Mouse (Mus musculus) retina, postnatal 1 day (tissue): Measurements from ENCODE around the gene Nxf3.

ENCODE experiments used
- DNase-seq: peaks from one replicate; pipeline ENCODE4 v3.0.0-alpha.2; 2012

The Nxf3 gene

DNA sequence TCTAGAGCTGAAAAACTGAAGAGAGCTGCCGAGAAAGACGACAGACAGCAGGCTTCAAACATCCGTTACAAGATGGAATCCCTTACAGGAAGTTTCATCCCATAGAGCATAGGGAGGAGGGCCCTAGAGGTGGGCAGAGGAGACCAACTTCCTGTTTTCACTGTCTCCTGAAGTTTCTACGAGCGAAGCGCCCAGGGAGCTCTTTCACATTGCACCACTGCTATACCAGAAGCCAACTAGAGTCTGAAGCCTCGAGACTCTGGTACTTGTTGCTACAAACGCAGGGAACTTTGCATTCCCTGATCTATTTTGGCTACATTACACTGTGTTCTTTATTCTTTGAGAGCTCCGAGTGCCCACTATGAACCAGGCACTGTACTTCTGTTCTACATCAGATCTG lies at the start of gene Nxf3:
Gene Nxf3, minus strand, starts transcription at position 101 of the 400 bp plus-strand sequence.
- no peak for DNase-seq

DNA sequence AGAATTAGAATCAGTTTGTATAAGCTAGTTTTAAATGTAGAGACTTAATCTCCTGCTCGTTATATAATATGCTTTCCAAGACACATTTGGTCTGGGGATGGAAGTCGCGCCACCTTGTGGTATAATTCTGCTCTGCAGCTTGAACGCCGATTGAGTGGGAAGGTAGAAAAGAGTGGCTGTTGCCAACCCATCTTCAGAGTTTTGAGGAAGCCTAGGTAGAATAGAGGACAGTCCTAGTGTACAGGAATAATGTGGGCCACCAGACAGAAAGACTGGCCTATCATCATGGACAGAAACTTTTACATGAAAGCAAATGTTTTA lies 42.6 kb upstream of the Nxf3 start:
- peak; percentile 59 for DNase-seq

DNA sequence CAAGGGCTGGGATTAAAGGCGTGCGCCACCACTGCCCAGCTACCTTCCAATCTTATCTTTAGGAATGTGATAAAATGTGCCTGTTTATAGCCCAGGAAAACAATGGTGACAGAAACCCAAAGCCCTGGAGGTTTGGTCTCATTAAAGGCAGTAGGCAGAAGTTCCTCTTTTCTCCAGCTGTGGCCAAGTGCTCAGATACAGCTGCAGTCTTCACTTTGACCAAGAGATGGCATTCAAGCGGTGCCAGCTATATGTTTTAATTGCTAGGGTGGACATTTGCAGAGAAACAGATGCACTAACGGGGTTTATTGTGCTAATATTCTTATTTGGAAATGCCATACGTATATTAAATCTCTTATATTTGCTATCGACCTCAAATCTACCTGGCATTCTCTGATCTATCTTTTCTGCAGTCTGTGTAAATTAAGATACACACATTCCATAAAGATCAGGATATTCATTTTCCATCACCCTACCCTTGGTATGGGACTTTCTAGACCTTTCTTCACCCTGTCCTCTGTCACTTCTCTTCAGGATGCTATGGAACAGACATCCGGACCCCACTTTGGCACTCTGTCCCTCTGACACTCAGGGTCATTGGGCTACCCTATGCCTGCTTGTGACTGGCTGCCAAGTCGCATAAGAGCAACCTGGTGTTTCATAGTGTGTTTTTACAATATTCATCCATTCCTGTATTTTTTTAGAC lies 42.1 kb upstream of the Nxf3 start:
- peak; percentile 14 for DNase-seq

DNA sequence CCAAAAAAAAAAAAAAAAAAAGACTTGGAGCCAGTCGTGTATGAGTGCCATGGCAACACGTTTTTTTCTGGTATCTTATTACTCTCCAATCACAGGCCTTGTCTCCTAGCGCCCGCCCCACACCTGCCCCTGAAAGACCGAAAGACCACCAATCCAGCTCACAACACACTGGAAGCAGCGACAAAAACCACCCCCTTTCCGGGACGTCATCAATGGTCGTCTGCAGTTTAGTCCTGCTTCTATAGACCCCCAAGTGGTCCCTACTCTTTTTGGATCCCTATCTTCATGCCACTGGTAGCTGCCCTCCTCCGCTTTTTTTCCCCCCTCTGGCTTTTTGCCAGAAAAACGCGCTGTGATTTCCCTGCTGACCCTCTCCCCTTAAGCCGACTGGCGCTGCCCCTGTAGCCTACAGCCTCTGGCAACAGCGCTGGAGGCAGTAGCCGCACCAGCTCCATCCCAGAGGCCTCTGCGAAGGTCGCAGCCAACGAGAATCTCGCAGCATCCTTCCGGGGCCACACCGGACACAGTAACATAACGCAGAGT lies 30.4 kb upstream of the Nxf3 start:
- DNase-seq = peak; percentile 90

DNA sequence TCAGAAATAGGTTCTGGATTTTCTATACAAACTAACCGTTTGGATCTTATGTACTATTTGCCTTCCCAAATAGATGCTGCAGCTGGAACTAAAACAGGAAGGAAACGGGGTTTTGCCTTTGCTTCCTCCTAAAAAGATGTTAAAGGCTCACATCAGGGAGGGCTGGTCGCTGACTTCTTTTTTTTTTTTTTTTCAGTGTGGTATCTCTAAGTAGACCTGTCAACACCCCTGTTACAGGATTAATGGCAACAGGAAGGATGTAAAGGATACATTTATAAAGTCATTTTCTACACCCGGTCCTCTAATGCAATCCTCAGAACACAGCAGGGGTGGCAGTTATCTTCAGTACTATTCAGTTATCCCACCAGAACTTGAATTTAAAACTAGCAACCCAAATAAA lies 30.0 kb upstream of the Nxf3 start:
- no peak for DNase-seq

DNA sequence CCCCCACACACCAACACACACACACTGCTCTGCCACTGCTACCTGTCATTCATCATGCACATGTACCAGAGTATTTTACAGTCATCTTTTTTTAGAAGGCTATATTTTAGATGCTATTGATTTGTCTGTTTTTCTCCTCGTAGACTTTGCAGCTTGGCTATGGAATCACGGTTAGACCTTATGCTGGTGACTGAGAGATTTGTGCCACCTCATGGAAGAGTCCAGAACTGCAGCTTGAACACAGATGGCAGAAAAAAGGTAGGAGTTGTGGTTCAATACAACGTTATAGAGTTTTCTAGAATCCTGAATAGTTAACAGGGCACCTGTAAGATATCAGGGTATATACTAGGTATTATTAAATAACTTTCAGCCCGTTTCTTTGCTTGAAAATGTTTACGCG lies 22.9 kb upstream of the Nxf3 start:
- DNase-seq = peak; percentile 65

DNA sequence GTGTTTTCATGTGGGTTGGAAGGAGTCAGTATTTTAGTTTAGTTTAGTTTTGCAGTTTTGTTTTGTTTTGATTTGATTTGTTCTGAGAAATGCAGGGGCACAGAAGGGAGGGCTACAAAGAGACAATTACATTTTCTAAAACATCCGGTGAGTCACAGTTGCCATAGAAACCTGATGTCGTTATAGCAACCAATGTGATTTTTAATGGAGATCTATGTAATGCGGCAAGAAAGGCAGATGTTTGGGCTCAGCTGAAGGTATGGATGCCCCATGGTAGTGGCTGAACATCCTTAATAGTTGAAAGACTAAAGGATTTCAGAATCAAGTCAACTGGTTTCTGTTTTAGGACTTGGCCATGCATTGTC lies 19.7 kb upstream of the Nxf3 start:
- DNase-seq = no peak

DNA sequence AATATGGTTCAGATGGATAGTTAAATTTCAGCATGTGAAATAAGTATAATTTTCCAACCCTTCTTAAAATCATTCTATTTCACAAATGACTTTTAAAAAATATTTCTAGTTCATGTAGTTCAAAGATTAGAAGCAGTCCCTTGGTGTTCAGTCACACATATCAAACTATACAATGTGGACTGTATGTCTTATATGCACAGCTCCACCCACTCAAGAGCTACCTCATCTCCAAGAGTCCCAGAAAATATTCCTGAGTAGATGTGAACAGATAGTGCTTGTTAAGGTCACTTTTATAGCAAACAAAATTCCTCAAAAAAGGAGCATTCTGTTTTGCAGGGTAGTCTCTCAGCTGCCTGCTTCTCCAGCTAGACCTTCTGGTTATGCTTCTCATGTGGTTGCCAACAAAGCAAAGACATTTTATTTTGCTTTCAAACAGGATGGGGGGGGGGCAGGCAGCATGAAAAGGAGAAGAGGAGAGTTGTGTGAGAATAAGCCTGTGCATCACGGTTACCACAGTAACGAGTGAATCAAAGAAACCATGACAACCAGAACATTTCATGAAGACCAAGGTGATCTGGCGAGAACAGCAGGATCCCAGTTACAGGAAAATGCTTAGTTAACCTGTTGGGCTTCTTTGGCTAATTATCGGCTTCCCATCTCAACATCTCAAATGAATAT lies 19.1 kb upstream of the Nxf3 start:
- DNase-seq = no peak

DNA sequence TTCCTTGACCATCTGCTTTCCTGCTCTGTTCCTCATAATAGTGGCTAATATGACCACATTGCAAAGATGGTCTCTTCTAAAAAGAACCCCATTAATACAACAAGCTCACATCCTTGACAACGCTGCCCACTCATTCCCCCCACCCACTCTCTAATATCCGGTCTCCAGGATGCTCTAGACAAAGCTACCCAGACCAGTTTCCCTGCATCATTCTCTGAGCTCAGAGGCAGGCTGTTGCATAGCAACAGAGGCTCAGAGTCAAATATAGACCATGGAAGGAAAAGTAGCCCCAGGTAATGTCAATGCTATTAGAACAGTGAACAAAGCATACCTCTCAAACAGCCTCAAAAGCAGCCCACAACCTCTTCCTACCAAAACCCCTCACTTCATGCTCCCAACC lies 9.4 kb upstream of the Nxf3 start:
- peak; percentile 34 for DNase-seq

DNA sequence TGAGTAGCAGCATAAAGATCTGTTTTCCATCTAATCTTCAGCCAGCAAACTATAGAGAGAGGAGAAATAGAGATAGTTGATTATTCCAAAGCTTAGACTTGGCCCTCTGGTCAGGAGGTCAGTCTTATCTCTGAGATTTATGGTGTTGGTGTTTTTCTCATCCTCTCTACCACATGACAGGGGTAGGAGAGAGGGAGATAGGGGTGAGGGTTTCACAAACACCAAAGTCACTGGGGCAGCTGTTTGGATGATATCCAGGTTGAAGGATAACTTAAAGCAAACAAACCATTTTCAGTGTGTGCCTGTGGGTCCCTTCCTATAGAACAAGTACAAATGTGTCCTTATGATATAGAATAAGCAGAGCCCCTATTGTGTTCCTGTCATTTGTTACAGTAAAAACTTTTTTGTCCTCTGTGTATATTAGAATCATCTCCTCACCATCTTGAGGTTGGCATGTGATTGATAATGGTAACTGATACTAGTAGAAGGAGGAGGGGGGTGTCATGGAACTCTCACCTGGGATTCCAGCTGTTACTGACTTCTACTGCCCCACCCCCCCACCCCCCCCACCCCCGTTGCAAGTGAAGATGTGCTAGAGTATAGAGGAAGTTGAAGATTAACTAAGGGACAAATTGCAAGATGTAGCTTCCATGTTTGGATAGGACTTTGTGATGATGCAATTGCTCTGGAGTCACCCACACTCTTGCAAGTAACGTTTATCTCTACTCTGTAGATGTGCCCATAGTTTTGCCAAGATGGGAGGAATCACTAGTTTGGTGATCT lies 7.6 kb upstream of the Nxf3 start:
- DNase-seq = no peak

DNA sequence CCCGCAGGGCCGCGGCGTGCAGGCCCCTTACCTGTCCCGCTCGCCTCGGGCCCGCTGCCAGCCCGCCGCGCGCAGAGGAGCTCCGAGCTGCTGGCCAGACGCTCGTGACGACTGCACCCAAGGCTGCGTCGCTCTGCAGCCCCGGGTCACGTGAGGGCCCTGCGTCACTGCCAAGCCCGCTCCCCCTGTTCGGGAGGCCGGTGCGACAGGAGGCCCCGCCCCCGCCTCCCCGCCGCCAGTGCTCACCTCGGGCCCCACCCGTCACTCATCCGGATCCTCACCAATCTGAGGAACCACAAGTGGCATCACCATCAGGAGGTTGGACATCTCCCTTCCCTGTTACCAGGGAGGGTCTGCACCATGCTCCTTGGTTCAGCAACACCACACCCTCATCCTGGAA lies 17.0 kb downstream of the Nxf3 start, which contains the start of gene Bex2:
Gene Bex2, minus strand, starts transcription at position 217 of the 400 bp plus-strand sequence.
- DNase-seq = peak; percentile 44

DNA sequence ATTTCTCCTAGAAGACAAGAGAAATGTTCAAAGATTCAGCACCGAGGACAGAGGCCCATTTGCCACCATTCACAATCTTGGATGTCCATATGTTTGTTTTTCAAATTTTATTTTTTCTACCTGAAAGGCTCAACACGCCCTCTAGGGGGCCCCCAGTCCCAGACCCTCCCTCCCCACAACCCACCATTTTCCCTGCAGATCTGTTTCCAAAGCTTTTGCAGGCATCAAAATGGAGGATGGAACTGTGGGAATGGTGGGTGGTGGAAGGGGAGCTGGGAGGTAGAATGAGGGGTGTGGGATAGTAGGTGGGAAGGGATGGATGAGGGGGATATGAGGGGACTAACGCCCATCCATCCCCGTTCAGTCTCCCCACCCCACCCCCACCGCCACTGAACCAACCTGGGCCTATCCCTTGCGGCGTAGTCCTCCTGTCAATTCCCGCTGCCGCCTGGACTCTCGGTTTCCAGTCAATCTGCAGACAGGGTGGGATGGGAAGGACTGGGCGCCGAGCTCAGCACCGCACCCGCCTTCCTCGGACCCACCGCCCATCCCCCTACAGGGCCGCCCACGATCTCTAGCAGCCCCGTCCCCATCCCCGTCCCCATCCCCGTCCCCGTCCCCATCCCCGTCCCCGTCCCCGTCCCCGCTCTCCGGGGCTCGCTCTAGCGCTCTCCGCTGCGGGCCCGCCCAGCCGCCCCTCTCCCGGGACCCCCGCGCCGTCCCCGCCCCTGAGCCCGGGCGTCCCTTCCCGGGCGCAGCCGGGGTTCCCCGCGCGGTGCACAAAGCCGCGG lies 17.7 kb downstream of the Nxf3 start:
- peak; percentile 76 for DNase-seq

DNA sequence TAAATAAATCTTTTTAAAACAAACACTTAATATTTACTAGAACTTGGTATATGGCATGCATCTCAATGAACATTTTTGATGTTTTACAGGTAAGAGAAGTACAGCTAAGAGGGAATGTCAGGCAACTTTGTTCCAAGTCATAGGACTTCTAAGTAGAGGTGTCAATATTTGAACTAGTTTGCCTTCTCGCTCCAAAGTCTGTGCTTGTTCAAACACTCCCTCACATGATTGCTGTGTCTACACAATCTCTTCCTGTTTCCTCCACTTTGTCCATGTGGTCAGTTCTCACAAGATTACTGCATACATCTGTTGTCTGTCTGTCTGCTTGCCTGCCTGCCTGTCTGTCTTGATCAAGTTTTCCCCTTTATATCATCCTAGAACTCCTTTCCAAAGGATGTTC lies 24.4 kb downstream of the Nxf3 start:
- DNase-seq = no peak

DNA sequence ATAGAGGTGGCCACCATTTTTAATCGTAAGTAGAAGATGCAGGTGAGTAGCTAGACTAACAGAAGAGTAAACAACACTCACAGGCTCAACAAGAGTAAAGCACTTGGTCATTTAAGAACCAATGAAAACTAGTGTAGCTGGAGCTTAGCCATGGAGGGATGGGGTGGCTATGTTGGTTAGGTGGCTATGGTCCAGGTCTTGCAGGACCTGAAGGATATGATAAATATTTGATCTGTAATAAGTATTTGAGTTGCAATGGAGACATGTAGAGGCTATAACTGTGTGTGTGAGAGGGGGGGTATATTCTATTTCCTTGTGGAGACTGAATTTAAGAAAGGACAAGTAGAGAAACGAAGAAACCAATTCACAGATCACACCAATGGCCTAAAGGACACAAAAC lies 33.8 kb downstream of the Nxf3 start:
- no peak for DNase-seq

DNA sequence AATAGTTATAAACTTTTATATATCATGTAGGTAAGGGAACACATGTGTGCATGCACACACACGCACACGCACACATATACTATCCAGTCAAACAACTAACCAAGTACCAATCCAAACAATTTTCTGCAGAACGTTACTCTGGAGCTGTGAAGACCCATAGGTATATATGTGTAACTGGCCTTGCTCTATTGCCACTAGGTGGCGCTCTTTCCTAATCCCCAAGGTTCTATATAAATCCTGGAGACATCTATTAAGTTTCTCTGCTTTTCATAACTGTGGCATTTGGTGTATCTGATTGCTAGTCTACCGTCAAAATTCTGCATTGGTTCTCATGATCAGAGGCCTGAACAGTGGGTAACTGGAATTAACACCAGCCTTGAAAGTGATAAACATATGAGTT lies 37.5 kb downstream of the Nxf3 start:
- DNase-seq = peak; percentile 81

DNA sequence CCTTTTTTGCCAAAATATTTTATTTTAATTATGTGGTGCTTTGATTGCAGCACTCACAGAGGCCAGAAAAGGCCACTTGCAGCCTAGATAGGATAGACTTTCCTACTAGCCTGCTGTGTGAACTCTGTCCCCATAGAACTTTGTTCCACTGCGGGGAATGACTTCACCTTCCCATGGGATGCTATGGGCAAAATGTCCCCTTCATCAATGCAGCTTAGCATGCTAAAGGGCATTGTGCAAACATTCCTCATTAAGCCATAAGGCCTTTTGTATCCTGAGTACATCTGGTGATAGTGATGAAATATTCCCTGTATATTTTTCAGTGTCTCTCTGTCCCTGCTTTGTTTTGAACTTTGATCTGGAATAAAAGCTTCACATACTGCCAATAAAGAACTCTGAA lies 41.3 kb downstream of the Nxf3 start:
- DNase-seq = no peak

DNA sequence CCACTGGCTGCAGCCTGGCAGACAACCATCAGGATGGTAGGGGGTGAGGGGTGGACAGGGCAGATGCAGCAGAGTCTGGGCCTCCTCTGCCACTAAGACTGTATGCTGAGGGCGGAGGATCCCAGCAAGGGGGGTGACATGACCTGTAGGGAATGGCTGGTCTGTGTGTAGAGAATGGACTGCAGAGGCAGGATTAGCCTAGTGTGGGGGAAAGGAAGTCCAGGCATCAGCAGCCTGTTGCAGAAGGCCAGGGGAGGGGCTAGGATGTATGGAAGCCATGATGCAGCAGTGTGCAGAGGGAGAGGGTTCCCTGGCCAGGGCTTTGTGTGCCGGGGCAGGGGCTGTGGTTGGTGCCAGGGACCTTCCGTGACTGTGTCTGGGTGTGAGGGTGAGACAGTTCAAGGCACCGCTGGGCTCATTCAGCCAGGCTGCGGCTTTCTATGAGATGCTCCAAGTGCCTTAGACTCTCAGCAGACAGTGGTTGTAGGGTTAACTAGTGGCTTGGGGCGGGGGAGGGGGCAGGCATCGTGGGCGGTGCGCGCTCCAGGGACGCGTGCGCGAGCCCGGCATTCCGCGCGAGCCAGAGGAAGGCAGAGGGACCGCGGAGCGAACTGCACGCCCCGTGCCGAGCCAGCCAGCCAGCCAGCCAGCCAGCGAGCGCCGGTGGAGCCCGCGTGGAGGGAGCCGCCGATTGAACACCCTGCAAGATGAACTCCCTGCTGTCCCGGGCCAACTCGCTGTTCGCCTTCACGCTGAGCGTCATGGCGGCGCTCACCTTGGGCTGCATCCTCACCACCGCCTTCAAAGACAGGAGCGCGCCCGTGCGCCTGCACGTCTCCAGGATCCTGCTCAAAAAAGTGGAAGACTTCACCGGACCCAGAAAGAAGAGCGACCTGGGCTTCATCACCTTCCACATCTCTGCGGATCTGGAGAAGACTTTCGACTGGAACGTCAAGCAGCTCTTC lies 52.0 kb downstream of the Nxf3 start, which contains the start of gene Arxes1:
Gene Arxes1, plus strand, starts transcription at position 569 of the 965 bp plus-strand sequence.
- DNase-seq = peak; percentile 64

DNA sequence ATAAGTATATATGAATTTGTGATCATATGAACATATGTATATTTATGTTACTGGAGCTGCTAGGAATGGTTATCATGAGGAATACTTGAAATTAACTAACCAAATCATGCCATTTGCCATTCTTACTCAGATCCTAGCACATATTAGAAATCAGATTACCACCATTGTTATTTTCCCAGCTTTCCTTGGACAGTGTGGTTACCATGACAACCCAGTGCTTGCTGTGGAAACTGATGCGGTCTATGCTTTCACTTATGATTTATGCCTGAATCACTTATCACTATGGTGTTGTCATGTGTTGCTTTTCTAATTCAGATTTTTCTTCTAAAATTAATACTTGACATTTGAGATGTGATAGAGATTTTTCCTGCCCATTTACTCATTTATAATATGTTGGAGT lies 54.7 kb downstream of the Nxf3 start:
- DNase-seq = no peak
